Mouse (Mus musculus) neutrophil, adult 5-6 weeks (primary cell): ENCODE results near the gene Ndufaf8. TPM values are rescaled to one million over a fixed set of nuclear protein-coding genes. Genes with fewer than 3 reads are reported as not detected.

Experiments
- total RNA-seq: library from RNA; stranded (forward); fragments of 200-1000 nt; gene quantifications from 2 replicates; pipeline ENCODE4 v1.2.3, GENCODE M21; 2017

The Ndufaf8 gene
- total RNA-seq, 1 experiment from 2014 or later = 8.8 TPM

Other genes with a start within 250 kb of the Ndufaf8 start
- 20.0 and 21.4 TPM in 2 replicates for gene Chmp6, start 185.5 kb upstream of the Ndufaf8 start, total RNA-seq
- 8.2 and 14.7 TPM in 2 replicates for gene Baiap2, start 156.2 kb upstream of the Ndufaf8 start, total RNA-seq
- gene Aatk, start 51.8 kb upstream of the Ndufaf8 start, total RNA-seq = 14.4 and 16.2 TPM in 2 replicates
- gene Cep131, start 12.1 kb upstream of the Ndufaf8 start, total RNA-seq = 6.3 and 12.6 TPM in 2 replicates
- 15.5 and 30.6 TPM in 2 replicates for gene Tepsin, start 197 bp upstream of the Ndufaf8 start, total RNA-seq
- 49.0 and 60.3 TPM in 2 replicates for gene Slc38a10, start 52.4 kb downstream of the Ndufaf8 start, total RNA-seq
- 0.12 TPM in 1 of 2 replicates, not detected in the other for gene Bahcc1, start 134.0 kb downstream of the Ndufaf8 start, total RNA-seq
- gene Actg1, start 249.6 kb downstream of the Ndufaf8 start, total RNA-seq = 1,411 and 1,557 TPM in 2 replicates